Mouse (Mus musculus): Measurements from ENCODE around the gene Tnrc18.
"Not testable (repeated sequence)": the region's sequence is repeated elsewhere in the genome, so short reads cannot be mapped to it uniquely, and the experiment has no call there.

Gene Tnrc18

DNA sequence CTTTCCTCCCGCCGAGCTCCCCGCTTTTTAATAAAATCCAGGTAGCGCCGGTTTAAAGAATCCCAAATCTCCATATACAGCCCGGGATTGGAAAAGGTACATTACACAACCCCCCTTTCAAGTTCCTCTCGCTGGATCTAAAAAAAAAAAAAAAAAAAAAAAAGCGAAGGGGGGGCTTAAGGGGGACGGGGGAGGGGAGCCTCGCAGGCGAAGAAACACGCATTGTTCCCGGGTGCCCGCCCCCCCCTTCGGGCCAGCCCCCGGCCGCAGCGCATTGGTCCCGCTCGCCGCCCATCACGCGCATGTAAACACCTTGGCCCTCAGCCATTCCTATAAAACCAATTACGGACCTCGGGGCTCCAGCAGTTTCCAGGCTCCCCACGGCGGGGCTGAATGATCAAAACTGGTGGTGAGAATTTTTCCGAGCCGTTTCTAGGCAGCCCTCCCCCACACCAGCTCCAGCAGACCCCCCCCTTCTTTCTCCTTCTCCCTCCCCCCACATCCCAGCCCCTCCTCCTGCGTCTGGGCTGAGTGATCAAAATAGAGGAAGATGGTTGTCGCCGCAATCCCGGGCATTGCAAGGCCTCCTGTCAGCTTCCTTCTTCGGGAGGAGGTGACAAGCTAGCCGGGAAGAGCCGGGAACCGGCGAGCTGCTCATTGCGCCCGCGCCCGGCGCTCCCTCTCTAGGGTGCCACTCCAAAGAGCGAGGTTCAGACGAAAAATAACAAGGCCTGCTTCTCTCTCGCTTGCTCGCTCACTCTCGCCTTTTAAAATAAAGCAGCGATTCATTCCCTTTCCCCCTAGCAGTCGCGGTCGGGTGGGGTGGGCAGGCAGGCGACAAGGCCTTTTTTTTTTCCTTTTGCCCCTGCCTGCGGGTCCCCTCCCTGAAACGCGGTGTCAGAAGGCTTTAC, at the start of gene Tnrc18:
TSS of gene Tnrc18 (minus strand) at position 139 of the 911 bp plus-strand sequence.
- peak; percentile 96 for DNase-seq (ENCODE audit: low spot score)

DNA sequence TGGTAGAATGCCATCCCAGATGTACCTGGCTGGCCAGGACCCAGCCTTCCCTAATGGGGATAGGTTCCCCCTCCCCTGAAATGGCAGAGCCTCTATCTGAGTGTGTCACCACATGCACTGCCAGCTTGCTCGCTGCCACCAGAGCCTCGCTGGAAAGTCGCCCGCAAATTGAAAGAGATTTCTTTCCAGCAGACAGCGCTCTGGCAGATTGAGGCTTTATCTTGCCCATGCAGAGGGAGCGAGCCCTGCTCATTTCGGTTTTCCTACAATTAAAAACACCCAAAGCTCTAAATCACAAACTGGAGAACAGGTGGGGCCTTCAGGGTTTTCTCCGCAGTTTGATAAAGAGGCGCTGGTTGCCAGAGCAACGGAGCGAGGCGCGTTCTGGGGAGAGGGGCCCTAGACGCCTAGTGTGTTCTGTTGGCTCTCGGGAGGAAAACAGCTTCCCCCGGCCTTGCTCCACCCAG, 40.3 kb upstream of the Tnrc18 start:
- DNase-seq (ENCODE audit: low spot score) = no peak

DNA sequence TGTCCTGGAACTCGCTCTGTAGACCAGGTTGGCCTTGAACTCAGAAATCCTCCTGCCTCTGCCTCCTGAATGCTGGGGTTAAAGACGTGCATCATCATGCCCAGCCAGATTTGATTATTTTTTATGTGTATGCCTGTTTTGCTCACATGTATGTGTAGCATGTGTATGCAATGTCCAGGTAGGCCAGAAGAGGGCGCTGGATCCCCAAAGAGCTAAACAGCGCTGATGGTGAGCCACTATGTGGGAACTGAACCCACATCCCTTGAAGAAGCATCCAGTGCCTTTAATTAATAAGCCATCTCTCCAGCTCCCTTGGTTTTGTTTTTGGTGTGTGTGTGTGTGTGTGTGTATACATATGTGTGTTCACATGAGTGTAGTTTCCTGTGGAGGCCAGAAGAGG, 38.9 kb upstream of the Tnrc18 start:
- no peak for DNase-seq (ENCODE audit: low spot score)

GRCm38 (mm10) chr5:142854877-142855276, 37.4 kb upstream of the Tnrc18 start:
- no peak for DNase-seq (ENCODE audit: low spot score)

GRCm38 (mm10) chr5:142853585-142853984, 36.1 kb upstream of the Tnrc18 start:
- DNase-seq (ENCODE audit: low spot score) = no peak

- no peak for DNase-seq (ENCODE audit: low spot score)
Measured at GRCm38 (mm10) chr5:142851681-142852049, 34.2 kb upstream of the Tnrc18 start.

- DNase-seq (ENCODE audit: low spot score) = no peak
Measured at GRCm38 (mm10) chr5:142850916-142851680, 33.6 kb upstream of the Tnrc18 start.

DNA sequence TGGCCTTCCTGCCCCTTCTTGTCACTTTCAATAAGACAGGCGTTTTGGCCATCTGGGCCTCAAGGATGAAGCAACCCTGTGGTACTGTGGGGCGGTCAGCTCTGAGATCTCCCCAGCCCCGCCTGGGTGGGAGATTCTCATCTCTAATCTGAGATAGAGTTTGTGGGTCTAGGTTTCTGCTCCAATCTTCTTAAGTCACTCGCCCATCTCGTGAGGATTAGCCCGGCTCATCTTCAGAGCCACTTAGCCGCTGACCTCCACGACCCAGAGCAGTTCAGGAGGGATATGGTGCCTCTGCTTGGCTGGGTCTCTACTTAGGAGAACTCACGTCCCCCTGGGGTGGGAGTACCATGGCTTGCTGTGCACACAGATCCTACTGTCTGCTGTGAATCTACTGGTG, 33.0 kb upstream of the Tnrc18 start:
- DNase-seq (ENCODE audit: low spot score) = no peak

DNA sequence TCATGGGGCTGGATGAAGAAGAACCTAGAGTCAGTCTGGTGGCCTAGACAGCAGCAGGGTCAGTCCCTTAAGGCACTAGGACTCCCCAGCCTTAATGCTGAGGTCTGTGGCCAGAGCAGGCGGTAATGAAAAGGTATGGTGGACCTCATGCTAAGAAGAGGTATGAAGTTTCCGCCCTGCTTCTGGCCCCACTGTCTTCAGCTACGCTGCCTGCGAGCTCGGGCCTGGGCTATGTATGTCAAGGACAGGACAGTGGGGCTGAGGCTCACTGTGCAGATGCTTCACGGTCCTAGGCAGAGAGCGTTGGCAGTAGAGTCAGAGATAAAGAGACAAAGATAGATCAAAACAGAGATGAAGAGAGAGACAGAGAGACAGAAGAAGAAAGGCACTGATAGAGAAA, 31.4 kb upstream of the Tnrc18 start:
- no peak for DNase-seq (ENCODE audit: low spot score)

DNA sequence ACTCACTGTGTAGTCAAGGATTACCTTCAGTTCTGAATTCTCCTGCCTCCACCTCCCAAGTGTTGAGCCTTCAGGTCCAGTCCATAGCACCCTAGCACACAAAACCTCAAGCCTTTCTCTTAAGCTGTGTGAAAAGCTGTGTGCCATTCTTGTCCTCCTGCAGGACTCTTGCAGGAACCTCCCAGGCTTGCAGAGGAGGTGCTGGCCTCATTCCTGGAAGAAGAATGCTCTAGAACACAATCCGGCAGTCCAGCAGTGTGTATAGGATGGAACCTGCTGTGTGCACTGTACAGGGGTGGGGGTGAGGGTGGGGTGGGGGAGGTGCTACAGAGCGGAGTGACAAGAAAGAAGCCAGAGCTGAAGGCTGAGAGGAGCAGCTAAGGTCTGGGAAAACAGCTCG, 30.7 kb upstream of the Tnrc18 start:
- DNase-seq (ENCODE audit: low spot score) = no peak

DNA sequence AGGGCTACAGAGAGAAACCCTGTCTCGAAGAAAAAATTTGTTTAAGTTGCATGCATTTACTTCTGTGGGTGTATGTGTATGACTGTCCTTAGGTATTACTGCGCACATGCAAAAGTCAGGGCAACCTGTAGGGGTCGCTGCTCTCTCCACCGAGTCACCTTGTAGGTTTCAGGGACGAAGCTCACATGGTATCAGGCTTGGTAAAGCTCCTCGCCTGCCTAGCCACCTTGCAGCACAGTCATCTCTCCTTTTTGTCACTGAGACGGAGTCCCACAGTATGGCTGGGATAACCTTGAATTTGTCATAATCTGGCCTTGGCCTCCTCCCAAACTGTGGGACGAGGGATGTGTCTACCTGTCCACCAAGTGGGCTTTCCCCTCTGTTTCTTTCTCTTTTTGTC, 27.0 kb upstream of the Tnrc18 start:
- no peak for DNase-seq (ENCODE audit: low spot score)

DNA sequence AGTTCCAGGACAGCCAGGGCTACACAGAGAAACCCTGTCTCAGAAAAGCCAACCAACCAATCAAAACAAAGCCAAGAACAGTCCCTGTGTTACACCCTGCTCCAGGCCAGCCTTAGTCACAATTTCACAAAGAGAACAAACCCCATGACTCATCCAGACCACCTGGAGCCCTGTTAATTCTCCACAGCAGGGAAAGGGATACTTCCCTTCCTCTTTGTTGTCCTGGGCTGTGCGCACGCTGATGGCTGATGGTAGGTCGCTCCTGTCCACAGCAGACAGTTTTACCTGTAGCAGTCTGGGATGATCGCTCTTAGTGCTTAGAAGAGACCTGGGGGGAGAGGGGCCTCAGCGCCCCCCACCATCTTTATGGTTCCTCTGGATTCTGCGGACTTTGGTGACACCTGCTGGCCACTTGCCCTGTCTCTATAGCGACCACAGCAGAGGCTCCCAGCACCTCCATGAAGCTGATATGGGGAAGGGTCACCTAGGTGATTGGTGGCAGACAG, 24.7 kb upstream of the Tnrc18 start:
- no peak for DNase-seq (ENCODE audit: low spot score)

- peak; percentile 19 for DNase-seq (ENCODE audit: low spot score)
Measured at GRCm38 (mm10) chr5:142841372-142842136, 24.1 kb upstream of the Tnrc18 start.

DNA sequence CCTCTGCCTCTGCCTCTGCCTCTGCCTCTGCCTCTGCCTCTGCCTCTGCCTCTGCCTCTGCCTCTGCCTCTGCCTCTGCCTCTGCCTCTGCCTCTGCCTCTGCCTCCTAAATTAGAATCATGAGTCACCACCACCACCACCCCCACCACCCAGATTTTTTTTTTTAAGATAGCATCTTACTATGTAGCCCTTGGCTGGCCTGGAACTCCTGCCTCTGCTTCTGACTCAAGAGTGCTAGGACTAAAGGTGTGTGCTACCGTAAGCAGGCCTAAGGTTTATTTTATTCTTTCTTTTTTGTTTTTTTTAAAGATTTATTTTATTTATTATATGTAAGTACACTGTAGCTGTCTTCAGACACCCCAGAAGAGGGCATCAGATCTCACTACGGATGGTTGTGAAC, 20.0 kb upstream of the Tnrc18 start:
- DNase-seq (ENCODE audit: low spot score) = not testable (repeated sequence)

- no peak for DNase-seq (ENCODE audit: low spot score)
Measured at GRCm38 (mm10) chr5:142836891-142837290, 19.4 kb upstream of the Tnrc18 start.

- no peak for DNase-seq (ENCODE audit: low spot score)
Measured at GRCm38 (mm10) chr5:142833646-142834438, 16.4 kb upstream of the Tnrc18 start.

GRCm38 (mm10) chr5:142826131-142826530, 8.7 kb upstream of the Tnrc18 start:
- no peak for DNase-seq (ENCODE audit: low spot score)

DNA sequence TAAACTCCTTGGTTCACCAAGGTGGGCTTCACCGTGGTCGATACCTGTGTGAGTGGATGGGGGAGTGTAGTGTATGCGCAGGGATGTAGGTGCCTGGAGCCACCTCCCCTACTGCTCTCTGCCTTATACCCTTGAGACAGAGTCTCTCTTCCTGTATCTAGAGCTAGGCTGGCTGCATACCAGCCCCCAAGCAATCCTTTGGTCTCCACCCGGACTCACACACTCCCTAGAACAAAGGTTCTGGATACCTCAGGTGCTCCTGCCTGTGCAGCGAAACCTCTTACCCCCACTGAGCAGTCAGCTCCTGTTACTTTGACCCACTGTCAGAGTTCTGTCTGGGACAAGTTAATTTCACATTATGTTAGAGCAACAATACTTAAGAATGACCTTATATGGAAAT, 8.2 kb upstream of the Tnrc18 start:
- no peak for DNase-seq (ENCODE audit: low spot score)

- no peak for DNase-seq (ENCODE audit: low spot score)
Measured at GRCm38 (mm10) chr5:142824091-142824490, 6.6 kb upstream of the Tnrc18 start.

DNA sequence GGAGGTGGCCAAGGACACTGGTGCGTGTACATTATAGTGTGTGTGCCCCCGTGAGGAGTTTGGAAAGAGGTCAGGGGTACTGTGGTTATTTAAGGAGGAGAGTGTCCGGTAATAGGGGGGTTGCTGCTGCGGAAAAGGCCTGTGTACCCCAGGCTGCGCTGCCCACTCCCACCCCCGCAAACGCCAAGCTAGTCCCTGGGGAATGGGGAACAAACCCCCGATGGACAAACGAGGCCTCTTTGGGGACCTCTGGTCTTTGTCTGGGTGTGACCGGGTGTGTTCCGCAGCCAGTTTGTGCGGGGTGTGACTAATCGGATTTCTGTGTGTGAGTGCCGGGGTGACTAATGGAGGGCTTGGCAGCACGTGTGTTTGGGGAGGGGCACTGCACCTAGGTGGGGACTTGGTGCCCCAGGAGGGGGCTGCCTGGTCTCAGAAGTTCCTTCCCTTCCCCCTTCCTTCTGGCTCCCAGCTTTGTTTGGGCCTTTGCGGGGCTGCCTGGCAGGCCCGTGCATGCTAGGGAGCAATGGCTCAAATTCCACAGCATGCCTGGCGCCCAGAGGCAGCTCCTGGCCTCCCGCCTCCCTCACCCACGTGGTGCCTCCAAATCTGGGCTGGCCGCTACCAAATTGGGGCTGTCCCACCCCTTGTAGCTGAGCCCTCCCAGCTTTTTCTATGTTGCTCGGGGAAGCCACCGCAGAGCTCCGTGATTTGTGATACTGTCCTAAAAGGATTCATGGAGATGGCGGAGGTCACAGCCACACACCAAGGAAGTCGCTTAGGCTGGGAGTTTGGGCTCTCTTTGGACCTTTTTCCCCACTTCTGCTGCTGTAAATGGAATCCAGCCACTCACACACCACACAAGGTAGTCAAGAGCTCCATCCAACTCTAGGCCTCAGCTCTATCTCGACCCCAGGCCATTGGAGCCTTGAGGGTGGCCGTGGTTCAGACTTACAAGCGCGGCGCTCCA, 5.9 kb upstream of the Tnrc18 start:
- DNase-seq (ENCODE audit: low spot score) = peak; percentile 92

Measured in ovary, adult 18-20 months (tissue).